Mouse (Mus musculus): ENCODE measurements around the gene Slc9b1.

GRCm38 (mm10) chr3:135417245-135417644 is 69.4 kb downstream of the Slc9b1 start:
- TF ChIP-seq CTCF (IDR thresholded peaks at IDR 0.05; ENCODE audit: low read depth, low read length), result no peak
- no peak for TF ChIP-seq EP300 (IDR thresholded peaks at IDR 0.05; ENCODE audit: insufficient read depth, low read depth, low read length)
